Mouse (Mus musculus) olfactory bulb, adult 2 months (tissue): ENCODE measurements around the gene Nol9. TPM values are rescaled to one million over a fixed set of nuclear protein-coding genes. Genes with fewer than 3 reads are reported as not detected.

Experiments used
- H3K27ac ChIP-seq: fragments of 200-500 bp; 2 replicates; pipeline ENCODE4 v1.5.1; 2012; ENCODE audit warnings: low read depth, low read length; ENCODE audit not compliant: insufficient read depth
- H3K4me1 ChIP-seq: fragments of 200-500 bp; 2 replicates; pipeline ENCODE4 v1.6.1; 2012; ENCODE audit warnings: low read length; ENCODE audit not compliant: control insufficient read depth, insufficient read depth
- H3K4me3 ChIP-seq: fragments of 200-500 bp; 2 replicates; pipeline ENCODE4 v1.5.1; 2012; ENCODE audit warnings: mild to moderate bottlenecking, low read depth, low read length, moderate library complexity; ENCODE audit not compliant: insufficient read depth
- CTCF ChIP-seq: fragments of 200-500 bp; IDR thresholded peaks from 2 replicates; pipeline ENCODE4 v1.5.1; 2012; ENCODE audit warnings: low read depth, mild to moderate bottlenecking, low read length, moderate library complexity; ENCODE audit not compliant: insufficient read depth
- POLR2A ChIP-seq: fragments of 200-500 bp; IDR thresholded peaks from 2 replicates; pipeline ENCODE4 v1.6.1; 2012; ENCODE audit warnings: mild to moderate bottlenecking, low read depth, low read length, moderate library complexity; ENCODE audit not compliant: insufficient read depth
- WGBS: fragments of 180-500 bp; shearing (Covaris S2); methylation state at CpG from one replicate; pipeline ENCODE4 v1.1.7; 2018; 5-methylcytosine and 5-hydroxymethylcytosine counted together
- polyA plus RNA-seq: library from polyadenylated mRNA; stranded (reverse); fragments of >200 nt; gene quantifications from 2 replicates; pipeline ENCODE4 v1.2.4, GENCODE M21; 2012; ENCODE audit warnings: low replicate concordance; ENCODE audit not compliant: missing spikeins, insufficient read depth, insufficient read length

Nol9 gene
- polyA plus RNA-seq, 1 experiment: not detected

DNA sequence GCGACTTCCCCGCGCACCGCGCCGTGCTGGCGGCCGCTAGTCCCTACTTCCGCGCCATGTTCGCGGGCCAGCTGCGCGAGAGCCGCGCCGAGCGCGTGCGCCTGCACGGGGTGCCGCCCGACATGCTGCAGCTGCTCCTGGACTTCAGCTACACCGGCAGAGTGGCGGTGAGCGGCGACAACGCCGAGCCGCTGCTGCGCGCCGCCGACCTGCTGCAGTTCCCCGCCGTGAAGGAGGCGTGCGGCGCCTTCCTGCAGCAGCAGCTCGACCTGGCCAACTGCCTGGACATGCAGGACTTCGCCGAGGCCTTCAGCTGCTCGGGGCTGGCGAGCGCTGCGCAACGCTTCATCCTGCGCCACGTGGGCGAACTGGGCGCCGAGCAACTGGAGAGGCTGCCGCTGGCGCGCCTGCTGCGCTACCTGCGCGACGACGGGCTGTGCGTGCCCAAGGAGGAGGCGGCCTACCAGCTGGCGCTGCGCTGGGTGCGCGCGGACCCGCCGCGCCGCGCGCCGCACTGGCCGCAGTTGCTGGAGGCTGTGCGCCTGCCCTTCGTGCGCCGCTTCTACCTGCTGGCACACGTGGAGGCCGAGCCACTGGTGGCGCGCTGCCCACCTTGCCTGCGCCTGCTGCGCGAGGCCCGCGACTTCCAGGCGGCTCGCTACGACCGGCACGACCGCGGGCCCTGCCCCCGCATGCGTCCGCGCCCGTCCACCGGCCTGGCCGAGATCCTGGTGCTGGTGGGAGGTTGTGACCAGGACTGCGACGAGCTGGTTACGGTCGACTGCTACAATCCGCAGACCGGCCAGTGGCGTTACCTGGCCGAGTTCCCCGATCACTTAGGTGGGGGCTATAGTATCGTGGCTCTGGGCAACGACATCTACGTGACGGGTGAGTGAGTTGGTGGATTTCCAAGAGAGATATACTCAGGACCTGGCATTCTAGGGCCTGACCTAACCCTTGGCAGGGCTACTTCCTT, 29.8 kb upstream of the Nol9 start:
- Histone ChIP-seq H3K27ac (peak overlapping the region; percentile 60), H3K4me3 (peak overlapping the region; percentile 78), H3K4me1 (peaks cover 46% of the 10 kb centered on the region)
- TF ChIP-seq CTCF (peak; percentile 28; the same call in 1 of the 2 replicates), POLR2A (no peak)
- WGBS: under 1% methylated on average over 115 of the region's 115 CpGs

DNA sequence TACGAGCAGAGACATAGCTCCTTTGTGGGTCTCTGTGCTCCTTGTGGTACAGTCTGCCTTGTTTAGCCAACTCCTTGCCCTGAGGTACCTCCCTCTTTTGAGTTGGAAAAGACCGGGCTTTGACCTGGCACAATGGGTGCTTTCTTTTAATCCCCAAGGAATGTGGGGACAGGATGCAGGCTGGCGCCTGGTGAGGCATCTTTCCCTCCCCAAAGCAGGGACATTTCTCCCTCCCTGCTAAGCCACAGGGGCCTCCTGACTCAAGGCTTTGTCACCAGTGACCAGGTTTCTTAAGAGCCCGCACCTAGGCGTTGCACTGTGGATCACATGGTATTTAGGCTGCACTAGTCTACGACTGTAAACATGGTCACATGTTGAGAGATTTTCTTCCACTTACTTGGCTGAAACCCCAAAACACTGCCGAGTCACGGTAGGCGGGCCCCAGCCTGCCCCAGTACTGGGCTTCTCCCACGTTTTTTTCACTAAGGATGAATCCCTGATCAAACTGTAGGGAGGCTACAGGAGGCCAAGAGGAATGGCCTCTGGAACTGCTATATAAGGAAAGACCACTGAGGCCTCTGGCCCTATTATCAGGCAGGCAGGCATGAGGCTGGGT, 28.9 kb upstream of the Nol9 start:
- no peak overlapping the region for H3K27ac ChIP-seq
- H3K4me3 ChIP-seq: peak overlapping the region; percentile 78
- peaks cover 46% of the 10 kb centered on the region for H3K4me1 ChIP-seq
- TF ChIP-seq CTCF (no peak), POLR2A (no peak)
- 3% methylated on average over 10 of the region's 10 CpGs for WGBS

DNA sequence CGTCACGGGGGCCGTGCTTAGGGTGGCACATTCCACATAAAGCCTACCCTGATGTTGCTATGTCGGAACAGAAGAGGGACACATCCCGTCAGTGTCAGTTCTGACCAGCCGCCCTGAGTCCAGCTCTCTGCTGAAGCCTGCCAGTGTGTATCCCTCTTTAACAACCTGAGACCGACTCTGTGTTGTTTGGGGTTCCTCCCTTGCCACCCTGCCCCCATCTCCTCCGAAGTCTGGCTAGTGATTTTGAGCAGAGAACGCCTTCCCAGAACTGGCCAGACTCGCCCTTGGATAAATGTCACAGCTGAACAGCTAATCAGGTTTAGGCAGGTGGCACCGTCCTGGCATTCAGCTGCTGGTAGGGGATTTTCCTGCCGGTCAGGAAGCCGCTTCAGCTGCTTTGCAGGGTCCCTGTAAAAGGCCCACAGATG, 28.4 kb upstream of the Nol9 start:
- Histone ChIP-seq H3K27ac (no peak overlapping the region), H3K4me1 (peaks cover 46% of the 10 kb centered on the region), H3K4me3 (peak overlapping the region; percentile 78)
- no peak for TF ChIP-seq POLR2A
- TF ChIP-seq CTCF: no peak
- WGBS: 17% methylated on average over 13 of the region's 13 CpGs

DNA sequence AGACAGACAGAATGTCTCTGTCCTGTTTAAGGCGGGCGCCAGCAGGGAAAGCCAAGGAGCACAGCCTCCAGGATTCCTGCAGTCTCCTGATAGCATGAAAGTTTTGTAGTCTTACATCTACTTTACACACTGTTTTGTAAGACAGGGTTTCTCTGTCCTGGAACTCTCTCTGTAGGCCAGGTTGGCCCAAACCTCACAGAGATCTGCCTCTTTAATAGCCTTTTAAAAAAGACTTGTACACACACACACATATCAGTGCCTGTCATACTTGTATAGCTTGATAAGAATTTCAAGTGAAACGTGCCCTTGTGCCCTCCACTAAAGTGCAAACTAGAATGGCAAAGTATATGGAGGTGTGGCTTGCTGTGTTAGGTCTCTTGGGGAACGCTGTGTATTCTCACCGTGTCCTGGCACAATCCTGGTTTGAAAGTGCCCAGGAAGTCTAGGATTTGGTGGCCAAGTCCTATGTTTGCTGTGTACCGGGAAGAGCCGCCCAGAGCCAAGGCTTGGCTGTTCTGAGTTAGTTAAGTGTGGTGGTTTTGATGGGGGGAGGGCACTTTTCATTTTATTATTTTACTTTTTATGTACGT, 27.9 kb upstream of the Nol9 start:
- H3K4me3 ChIP-seq: peak overlapping the region; percentile 78
- H3K27ac ChIP-seq: no peak overlapping the region
- no peak for TF ChIP-seq POLR2A
- TF ChIP-seq CTCF: no peak
- peaks cover 46% of the 10 kb centered on the region for H3K4me1 ChIP-seq
- 80% methylated on average over 8 of the region's 8 CpGs for WGBS

DNA sequence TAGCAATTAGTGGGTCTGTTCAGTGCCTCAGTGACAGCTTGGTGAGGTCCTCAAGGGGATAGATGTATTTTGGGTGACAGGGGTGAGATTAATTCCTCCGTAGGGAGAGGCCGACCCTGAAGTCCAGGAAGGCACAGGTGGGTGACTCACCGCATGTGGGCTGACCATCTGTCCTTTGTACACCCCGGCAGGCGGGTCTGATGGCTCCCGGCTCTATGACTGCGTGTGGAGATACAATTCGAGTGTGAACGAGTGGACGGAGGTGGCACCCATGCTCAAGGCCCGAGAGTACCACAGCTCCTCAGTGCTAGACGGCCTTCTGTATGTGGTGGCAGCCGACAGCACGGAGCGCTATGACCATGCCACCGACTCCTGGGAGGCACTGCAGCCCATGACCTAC, 27.0 kb upstream of the Nol9 start:
- H3K27ac ChIP-seq: no peak overlapping the region
- H3K4me3 ChIP-seq: no peak overlapping the region
- peaks cover 44% of the 10 kb centered on the region for H3K4me1 ChIP-seq
- TF ChIP-seq CTCF (no peak), POLR2A (no peak)
- WGBS: 91% methylated on average over 16 of the region's 16 CpGs

DNA sequence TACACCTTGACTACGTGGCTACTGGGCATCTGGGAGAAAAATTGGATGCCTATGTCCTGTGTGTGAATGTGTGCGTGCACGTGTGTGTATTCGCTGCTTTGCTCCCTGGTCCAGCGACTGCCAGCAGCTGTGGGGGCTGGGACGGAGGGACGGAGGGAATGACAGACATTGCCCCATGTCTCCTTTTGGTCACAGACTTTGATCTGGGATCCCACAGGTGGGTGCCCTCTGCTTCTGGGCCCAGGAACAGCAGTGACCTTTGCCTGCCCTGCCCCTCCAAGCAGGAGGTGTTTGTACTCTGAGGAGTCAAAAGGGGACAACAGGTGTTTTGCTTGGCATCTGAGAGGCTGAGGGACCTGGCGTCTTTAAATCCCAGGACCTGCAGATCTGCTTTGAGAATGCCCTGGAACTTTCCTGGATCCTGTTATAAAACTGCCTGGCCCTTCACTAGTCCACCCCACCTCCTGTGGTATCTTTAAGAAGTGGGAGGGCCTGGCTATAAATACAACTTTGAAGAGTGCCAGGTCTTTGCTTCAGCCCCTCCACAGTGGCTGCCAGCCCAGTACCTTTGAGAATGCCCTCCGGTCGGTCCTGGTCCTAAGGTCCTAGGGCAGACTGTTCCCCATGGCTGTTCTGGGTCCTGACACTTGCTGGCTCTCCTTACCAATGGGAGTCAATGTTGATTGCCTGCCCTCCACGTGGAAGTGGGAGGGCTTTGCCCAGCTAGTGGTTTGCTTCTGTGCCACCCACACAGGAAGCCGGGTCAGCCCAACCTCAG, 25.9 kb upstream of the Nol9 start:
- Histone ChIP-seq H3K4me1 (peaks cover 34% of the 10 kb centered on the region), H3K27ac (no peak overlapping the region), H3K4me3 (no peak overlapping the region)
- TF ChIP-seq POLR2A: no peak
- TF ChIP-seq CTCF: no peak
- 79% methylated on average over 12 of the region's 12 CpGs for WGBS

DNA sequence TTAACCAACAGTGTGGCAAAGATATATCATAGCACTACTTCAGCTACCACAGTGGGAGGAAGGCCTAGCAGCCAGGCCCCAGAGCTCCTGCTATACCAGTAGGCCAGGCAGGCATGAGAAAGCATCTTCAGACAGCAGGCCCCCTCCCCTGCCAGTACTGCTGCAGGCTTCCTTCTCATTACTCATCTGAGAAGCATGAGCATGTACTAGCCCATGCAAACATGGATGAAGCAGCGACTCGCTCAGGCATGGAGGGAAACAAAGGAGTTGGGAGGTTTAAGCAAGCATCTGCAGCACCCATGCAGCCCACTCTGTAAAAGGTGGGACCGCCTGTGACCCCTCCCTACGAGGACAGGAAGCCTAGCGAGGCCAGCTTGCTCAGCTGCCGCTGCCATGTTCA, 20.0 kb upstream of the Nol9 start:
- Histone ChIP-seq H3K4me1 (peaks cover under 1% of the 10 kb centered on the region; the same call in 1 of the 2 replicates), H3K27ac (no peak overlapping the region), H3K4me3 (no peak overlapping the region)
- TF ChIP-seq CTCF (no peak), POLR2A (no peak)
- 82% methylated on average over 6 of the region's 6 CpGs for WGBS

DNA sequence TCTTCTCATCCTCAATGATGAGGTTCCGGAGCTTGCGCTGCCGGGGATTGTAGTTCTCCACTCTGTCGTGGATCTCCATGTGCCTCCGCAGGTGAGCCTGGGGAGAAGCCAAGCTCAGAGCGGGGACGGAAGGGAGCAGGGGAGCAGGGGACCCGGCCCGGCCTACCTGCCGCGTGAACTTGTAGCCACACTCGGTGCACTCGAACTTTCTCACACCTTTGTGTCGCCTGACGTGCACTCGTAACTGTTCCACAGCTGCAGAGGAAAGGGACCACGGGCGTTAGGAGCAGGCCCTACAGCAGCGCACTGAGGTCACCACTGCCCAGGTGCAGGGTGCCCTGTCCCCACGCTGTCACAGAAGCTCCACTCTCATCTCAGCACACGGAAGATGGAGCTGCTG, 19.1 kb upstream of the Nol9 start:
- TF ChIP-seq CTCF (no peak), POLR2A (no peak)
- no peak overlapping the region for H3K27ac ChIP-seq
- WGBS: 95% methylated on average over 21 of the region's 21 CpGs
- no peak overlapping the region for H3K4me3 ChIP-seq
- peaks cover 7% of the 10 kb centered on the region; the same call in 1 of the 2 replicates for H3K4me1 ChIP-seq
